Mouse (Mus musculus) bone marrow, adult 2 months (tissue): ENCODE measurements around the gene Gcn1l1.

Experiments used
- CTCF ChIP-seq: fragments of 200-500 bp; IDR thresholded peaks from 2 replicates; pipeline ENCODE4 v1.5.1; 2011; ENCODE audit warnings: low read length, control low read depth; ENCODE audit not compliant: control insufficient read depth, insufficient read depth
- POLR2A ChIP-seq: fragments of 200-500 bp; IDR thresholded peaks from 2 replicates; pipeline ENCODE4 v1.6.1; 2011; ENCODE audit warnings: low read depth, mild to moderate bottlenecking, control low read depth, low read length, borderline replicate concordance; ENCODE audit not compliant: control insufficient read depth

DNA sequence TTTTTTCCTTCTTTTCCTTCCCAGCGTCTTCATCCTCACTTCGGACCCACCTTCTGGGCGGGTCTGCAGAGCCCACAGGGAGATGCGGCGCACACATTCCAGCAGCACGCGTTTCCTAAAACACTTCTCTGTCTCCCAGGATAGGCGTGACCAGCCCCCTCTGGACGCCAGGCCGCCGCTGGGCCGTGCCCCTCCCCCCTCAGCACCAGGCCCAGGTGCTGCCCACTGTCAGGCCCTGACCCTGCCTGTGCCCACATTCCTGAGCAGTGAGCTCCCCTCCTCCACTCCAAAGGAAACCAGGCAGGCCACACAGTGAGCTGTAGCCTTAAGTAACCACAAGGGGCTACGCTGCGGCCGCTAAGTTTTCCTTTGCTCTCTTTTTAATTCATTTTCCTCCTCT is 41.1 kb upstream of the Gcn1l1 start:
- TF ChIP-seq POLR2A (no peak), CTCF (no peak)
